Mouse (Mus musculus) lung, postnatal 25 days (tissue): ENCODE measurements around the gene Lrmda.
A peak's percentile ranks its signal among the peaks of the same experiment; 100 is the strongest.
"Not testable (repeated sequence)": the region's sequence is repeated elsewhere in the genome, so short reads cannot be mapped to it uniquely, and the experiment has no call there.

Experiments
- DNase-seq: peaks from one replicate; pipeline ENCODE4 v3.0.0; 2022; ENCODE audit warnings: low spot score

The Lrmda gene

DNA sequence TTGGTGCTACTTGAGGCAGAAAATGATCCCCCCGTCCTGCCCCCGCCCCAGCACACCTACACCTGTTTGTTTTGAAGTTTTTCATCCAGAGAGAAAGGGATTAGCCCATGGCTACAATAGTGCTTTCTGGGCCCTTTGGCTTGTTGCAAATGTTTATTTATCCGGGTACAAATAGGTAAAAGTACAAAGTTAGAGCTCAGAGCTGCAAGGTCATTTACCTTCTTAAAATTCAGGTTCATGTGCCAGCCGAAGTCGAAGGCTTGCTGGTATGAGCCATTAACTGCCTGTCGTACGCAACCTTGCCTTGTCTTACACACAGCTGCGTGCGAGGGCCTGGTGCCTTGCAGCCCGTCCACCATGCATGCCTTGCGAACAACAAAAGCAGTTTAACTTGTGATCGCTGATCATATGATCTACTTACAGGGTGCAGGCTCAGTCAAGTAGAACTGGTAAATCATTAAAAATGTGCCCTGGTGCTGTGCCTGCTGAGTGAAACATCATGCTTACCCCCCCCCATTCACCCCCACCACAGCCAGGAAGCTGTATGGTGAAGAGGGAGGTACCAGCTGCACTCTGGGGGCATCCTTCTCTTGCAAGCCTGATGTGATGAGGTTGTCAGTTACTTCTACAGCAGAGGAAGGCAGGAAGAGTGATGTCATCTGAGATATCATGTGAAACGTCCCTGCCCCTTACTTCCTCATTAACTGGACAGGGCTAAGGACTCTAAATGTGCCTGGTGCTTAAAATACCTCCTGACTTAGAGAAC is 781.5 kb downstream of the Lrmda start:
- no peak for DNase-seq

GRCm38 (mm10) chr14:22801714-22802113 is 782.2 kb downstream of the Lrmda start:
- not testable (repeated sequence) for DNase-seq

DNA sequence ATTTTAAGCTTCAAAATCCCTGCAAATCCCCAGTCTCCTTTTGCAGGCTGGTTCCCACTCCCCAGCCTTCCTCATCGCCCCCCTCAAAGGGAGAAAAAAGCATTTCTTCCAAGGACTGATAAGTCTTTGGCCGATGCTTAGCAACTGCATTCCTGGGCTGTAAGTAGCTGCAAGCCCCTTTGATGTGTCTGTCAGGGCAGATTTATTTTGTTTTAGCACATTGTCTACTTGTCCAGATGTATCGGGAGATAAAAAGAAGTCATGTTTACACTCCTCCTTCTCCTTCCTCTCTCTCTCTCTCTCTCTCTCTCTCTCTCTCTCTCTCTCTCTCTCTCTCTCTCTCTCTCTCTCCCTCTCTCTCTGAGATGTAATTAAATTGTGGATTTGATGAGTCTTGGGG is 787.8 kb downstream of the Lrmda start:
- no peak for DNase-seq

DNA sequence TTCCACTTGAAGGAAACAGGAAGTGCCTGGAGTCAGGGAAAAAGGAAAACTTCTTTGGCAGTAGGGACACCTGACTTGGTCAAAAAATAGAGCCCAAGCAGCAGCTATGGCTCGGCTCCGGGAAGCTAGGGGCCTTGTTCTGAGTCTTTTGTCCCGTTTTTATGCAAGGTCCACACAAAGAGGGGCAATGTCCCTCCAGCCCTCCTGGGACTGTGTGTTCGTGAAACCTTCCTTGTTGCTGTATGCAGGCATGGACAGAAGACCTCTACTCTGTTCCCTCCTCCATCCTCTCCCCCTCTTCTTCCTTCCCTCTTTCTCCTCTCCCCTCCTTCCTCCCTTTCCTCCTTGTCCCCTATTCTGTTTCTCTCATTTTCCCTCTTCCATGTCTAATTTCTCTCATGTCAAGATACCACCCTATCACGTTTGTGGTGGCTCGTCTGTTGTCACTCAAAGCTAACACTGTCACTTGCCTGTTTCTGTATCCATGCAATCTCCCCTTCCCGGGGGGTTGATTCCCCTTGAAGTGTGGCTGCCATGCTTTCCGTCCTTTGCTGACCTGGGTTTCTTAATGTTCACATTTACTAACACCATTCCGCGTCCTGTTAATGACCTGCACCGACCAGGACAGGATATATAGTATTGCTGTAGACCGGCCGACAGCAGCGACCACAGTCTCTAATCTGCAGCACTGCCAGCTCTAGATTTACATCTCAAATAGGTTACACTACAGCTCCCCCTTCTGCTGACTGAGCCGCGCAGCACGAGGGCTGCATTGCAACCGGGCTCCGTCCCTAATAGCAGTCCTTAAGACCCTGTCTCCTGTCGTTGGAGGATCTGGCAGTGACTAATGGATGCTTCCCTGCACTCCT is 788.4 kb downstream of the Lrmda start:
- peak; percentile 72 for DNase-seq

- DNase-seq: peak; percentile 43
These were observed 789.2 kb downstream of the Lrmda start for GRCm38 (mm10) chr14:22808595-22809166.

GRCm38 (mm10) chr14:22809229-22809628 is 789.7 kb downstream of the Lrmda start:
- DNase-seq: no peak

DNA sequence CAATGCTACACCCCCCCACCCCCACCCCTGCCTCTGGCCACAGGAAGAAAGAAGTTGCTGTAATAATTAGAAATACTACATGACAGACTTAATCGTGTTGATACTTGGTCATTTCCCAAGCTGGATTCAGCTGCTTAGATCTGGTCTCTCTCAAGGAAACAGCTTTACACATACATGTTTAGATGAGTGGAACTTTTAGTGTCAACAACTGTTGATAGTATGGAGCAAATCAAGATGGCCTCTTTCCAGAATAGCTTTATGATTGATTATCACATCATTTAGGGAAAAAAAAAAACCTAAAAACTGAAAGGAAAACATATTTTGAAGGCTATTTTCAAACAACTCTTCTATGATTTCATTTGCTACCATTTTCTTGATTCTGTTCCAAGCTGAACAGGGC is 791.0 kb downstream of the Lrmda start:
- no peak for DNase-seq

DNA sequence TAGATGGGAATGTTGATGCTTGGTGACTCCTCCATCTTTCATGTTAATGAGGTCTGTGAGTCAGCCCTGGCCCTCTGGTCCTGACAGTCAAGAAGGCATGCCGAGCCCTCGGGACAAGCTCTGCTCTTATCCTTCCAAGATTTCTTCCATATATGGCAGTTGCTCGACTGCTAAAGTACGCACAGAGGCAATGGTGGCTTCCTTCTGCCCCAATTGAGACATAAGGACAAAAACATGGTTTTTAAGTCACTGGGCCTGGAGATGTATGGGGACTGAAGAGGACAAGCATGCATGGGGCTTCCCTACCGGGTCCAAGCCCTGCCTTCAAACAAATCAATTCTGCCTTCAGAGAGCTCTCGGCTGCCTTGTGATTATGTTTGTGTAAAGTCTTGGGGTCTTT is 793.3 kb downstream of the Lrmda start:
- no peak for DNase-seq

- peak; percentile 43 for DNase-seq
These were observed 793.9 kb downstream of the Lrmda start for GRCm38 (mm10) chr14:22813389-22813788.

- DNase-seq: no peak
These were observed 795.4 kb downstream of the Lrmda start for GRCm38 (mm10) chr14:22814811-22815345.

DNA sequence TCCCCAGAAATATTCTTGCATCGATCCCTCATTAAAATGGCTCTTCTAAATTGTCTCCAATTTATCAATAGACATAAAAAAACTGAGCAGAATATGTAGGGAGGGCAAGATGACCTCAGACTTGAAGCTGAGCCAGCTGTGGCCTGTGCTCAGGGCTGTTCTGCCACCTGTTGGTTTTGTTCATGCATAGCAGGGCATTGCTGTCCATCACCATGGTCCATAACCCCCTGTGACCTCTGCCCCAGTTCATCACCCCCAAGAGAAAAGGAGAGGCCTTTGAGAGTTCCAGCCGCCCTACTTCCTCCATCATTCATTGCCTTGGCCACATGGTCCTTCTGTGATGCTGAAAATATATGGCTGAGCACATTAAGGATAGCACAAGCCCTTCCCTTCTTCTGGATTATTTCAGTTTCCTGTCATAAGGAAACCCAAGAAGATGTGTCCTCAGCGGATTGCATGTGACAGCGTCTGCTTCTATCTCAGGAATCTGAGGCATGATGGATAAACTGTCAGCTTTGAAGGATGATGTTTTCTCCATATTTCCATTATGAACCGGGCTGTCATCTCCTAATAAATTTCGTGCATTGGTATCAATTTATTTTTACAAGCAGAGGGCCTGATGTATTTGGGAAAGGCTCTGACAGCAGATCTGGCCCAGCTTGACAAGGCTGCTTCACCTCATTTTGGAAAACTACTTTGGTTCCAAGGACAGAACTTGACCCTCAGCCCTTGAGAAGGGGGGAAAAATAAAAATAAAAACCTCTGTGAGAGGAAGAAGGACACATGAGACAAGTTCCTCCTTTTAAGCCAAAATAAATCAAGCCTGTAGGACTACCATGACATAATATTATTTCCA is 798.1 kb downstream of the Lrmda start:
- peak; percentile 41 for DNase-seq

DNA sequence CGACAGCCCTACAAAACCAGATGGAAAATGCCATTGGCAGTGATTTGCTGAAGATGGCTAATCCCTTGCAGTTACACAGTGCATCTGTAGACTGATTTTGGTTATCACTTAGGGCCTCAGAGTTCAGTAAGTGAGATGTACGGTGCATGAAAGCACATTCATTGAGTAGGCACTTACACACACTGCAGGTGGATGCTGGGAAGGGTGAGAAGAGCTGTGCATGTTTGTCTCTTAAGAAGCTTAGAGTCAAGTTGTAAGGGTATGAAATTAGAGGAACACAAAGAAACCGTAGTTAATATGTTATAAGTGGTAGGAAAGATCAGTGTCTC is 798.7 kb downstream of the Lrmda start:
- DNase-seq: no peak

- DNase-seq: no peak
These were observed 803.4 kb downstream of the Lrmda start for GRCm38 (mm10) chr14:22822942-22823341.

- no peak for DNase-seq
These were observed 807.3 kb downstream of the Lrmda start for GRCm38 (mm10) chr14:22826825-22827224.

GRCm38 (mm10) chr14:22837058-22837457 is 817.5 kb downstream of the Lrmda start:
- DNase-seq: no peak

GRCm38 (mm10) chr14:22841136-22841535 is 821.6 kb downstream of the Lrmda start:
- DNase-seq: no peak

DNA sequence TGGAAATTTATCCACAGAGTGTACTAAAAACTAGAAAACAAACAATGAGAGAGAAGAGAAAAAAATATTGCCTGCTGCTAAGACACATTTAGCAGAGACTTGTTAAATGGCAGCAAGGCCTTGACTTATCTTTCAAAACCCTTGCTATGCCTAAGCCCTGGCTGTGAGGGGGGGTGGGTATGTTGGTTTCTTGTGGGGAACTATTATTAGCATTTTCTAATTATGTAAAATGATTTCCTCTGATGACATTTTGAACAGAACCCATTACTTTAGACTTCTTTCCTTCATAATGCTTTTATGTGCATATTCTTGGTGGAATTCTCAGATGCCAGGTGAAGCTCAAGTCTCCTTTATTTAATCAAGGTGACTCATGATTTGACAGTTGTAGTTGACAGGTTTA is 824.5 kb downstream of the Lrmda start:
- DNase-seq: no peak

GRCm38 (mm10) chr14:22845401-22845800 is 825.9 kb downstream of the Lrmda start:
- DNase-seq: no peak

DNA sequence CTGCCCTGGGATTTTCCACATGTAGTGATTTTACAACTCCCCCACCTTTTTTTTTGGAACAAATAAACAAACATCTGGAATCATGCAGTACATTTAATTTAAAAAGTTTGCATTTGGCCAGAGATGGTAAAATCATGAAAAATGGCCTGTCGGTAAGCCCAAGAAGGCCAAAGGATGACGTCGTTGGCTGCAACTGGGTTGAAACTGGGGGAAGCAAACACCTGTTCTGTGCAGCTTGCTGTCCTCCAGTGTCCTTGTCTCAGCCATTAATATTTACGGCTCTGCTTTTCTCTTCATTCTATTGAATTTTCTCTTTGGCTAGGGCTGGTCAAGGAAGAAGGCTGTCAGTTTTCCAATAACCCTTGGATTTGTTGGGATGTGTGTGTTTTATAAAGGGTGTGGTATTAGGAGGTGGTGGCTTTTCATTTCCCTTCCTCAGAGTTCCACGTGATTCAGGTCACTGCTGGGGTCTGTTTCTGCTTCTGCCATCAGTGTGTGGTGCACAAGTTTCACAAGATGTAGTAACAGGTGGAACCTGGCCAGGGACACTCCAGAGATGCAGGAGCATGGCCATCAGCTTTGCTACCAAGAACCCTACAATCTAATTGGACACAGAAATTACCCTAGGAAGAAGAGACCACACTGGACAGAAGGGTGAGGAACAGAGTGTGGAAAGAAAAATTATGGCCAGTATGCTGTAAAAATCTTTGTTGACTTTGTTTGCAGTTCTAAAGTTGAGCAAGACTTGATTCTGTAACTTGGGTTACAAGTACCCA is 827.7 kb downstream of the Lrmda start:
- peak; percentile 16 for DNase-seq

GRCm38 (mm10) chr14:22849108-22849507 is 829.6 kb downstream of the Lrmda start:
- DNase-seq: no peak

DNA sequence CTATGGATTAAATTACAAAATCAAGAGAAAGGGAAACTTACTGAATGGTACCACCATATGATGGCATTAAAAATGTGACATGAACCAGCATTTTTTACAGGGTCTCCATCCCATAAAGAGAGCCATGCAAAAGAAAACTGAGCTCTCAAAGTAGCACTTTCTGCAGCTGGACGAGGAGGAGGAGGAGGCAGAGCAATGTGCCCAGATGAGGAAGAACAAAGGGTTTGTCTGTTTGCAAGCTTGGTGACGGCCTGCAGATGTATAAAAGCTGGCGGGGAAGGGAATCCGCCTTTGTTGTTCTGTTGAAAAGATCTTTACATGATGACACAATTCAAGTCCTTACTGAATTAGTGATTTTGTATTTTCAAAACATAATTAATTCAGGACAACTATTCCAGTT is 841.1 kb downstream of the Lrmda start:
- DNase-seq: no peak
